9 mouse cellular contexts compared by ENCODE assay signal in genomic region chr5:121879211-121879610, GRCm38 (mm10). TPM values are rescaled to one million over a fixed set of nuclear protein-coding genes. Genes with fewer than 3 reads are reported as not detected.
DNase-seq lines count a peak whose midpoint lies in the region; ATAC-seq and TF ChIP-seq lines count a peak whose summit lies in the region.
"Had no signal": no experiment of that assay in that cellular context is flagged by ENCODE, and none has a peak within 500 bp of the region (broad histone marks: within the 10 kb centered on the region; RNA-seq: fewer than 3 reads in every experiment).

No protein-coding gene starts in this region.

- H3K4me3 ChIP-seq in cortical plate, adult 2 months (ENCODE audit: insufficient read depth, low read length) = no peak overlapping the region
- H3K4me3 ChIP-seq: limb, embryonic 12.5 days had no signal

- TF ChIP-seq CTCF in cortical plate, adult 2 months (IDR thresholded peaks at IDR 0.05; ENCODE audit: extremely low read depth, insufficient read depth, low read length) = peak; percentile 54

- TF ChIP-seq POLR2A in cortical plate, adult 2 months (IDR thresholded peaks at IDR 0.05; ENCODE audit: extremely low read depth, insufficient read depth, low read length) = no peak

- H3K4me1 ChIP-seq in cortical plate, adult 2 months (ENCODE audit: control insufficient read depth, insufficient read depth, low read length) = no peaks in the 10 kb centered on the region

- H3K27ac ChIP-seq in cortical plate, adult 2 months (ENCODE audit: insufficient read depth, low read length) = no peak overlapping the region
- H3K27ac ChIP-seq: limb, embryonic 12.5 days had no signal

- peak; percentile 48 for DNase-seq in gastrocnemius, postnatal 10 days
- DNase-seq in gastrocnemius, postnatal 25 days = no peak
- DNase-seq in right cerebral cortex, postnatal 25 days = peak; percentile 27
- DNase-seq in right cerebral cortex, postnatal 36 days (ENCODE audit: low spot score in 2 of 2) = no peak
- no peak for DNase-seq in yolk sac, embryonic 10.5 days (ENCODE audit: low spot score)
- no peak for DNase-seq in right cerebral cortex, postnatal 10 days (ENCODE audit: low spot score in 2 of 2)

- ATAC-seq in megakaryocyte progenitor cell, adult 5-6 weeks (replicated peaks; ENCODE audit: poor library complexity) = peak; percentile 54; the same call in 1 of the 2 replicates

RNA-seq across cellular contexts. Expression of gene Pheta1, which starts 30.4 kb away (rescaled TPM):
- 1 to 10 TPM; 6.4 to 7.6 TPM for total RNA-seq in gastrocnemius, postnatal 10 days (2021)
- total RNA-seq in gastrocnemius, postnatal 25 days (2021) = 1 to 10 TPM; 4.3 to 4.9 TPM
- 12.9 and 13.2 TPM in 2 replicates for polyA plus RNA-seq in cortical plate, adult 2 months (2012; rRNA removed)
- total RNA-seq in megakaryocyte progenitor cell, adult 5-6 weeks (2015) = 0.35 and 1.7 TPM in 2 replicates
- 1.6 and 2.4 TPM in 2 replicates for total RNA-seq in megakaryocyte progenitor cell, adult 5-6 weeks (2017)

RNA-seq across cellular contexts. Expression of gene Sh2b3, which starts 41.8 kb away (rescaled TPM):
- 10 to 100 TPM; 18.3 to 22.5 TPM for total RNA-seq in gastrocnemius, postnatal 10 days (2021)
- 10 to 100 TPM; 12.1 to 14.9 TPM for total RNA-seq in gastrocnemius, postnatal 25 days (2021)
- 19.4 and 19.6 TPM in 2 replicates for polyA plus RNA-seq in cortical plate, adult 2 months (2012; rRNA removed)
- total RNA-seq in megakaryocyte progenitor cell, adult 5-6 weeks (2015) = 28.2 and 31.7 TPM in 2 replicates
- total RNA-seq in megakaryocyte progenitor cell, adult 5-6 weeks (2017) = 13.5 and 13.6 TPM in 2 replicates

Comparison
In these comparisons a context has a peak if more than half of its experiments do, and no peak if none do; other contexts are left out.
1. DNase-seq: peak in gastrocnemius, postnatal 10 days (single experiment) and right cerebral cortex, postnatal 25 days (single experiment); none in gastrocnemius, postnatal 25 days (single experiment), right cerebral cortex, postnatal 36 days (0 of 2), yolk sac, embryonic 10.5 days (single experiment) and right cerebral cortex, postnatal 10 days (0 of 2).